Mouse (Mus musculus) lung, embryonic 15.5 days (tissue): ENCODE data around the gene Mosmo. TPM values are rescaled to one million over a fixed set of nuclear protein-coding genes. Genes with fewer than 3 reads are reported as not detected.

Source experiments
- polyA plus RNA-seq: library from polyadenylated mRNA; unstranded; fragments of >200 nt; fragmentation: Nextera tagmentation; extraction: Ambion mirVana; gene quantifications from 2 replicates; pipeline ENCODE4 v1.2.1, GENCODE M21; 2015

Gene Mosmo
- polyA plus RNA-seq, 1 experiment from 2014 or later, result 13.1 TPM

Other genes starting within 250 kb of the Mosmo start
- gene Uqcrc2, start 42.4 kb upstream of the Mosmo start, polyA plus RNA-seq, result 183 and 185 TPM in 2 replicates
- 0.10 and 0.31 TPM in 2 replicates for gene Pdzd9, start 7.3 kb upstream of the Mosmo start, polyA plus RNA-seq
- 1.1 and 1.3 TPM in 2 replicates for gene Vwa3a, start 61.7 kb downstream of the Mosmo start, polyA plus RNA-seq
- gene Gm5737, start 134.7 kb downstream of the Mosmo start, polyA plus RNA-seq, result not detected in 2 replicates
- 35.5 and 42.1 TPM in 2 replicates for gene Eef2k, start 165.2 kb downstream of the Mosmo start, polyA plus RNA-seq
- gene Polr3e, start 240.1 kb downstream of the Mosmo start, polyA plus RNA-seq, result 33.3 and 34.0 TPM in 2 replicates